Mouse (Mus musculus) bone marrow macrophage, adult 2 months (primary cell): ENCODE data around the gene Prickle3.

Source experiments
- CTCF ChIP-seq: IDR thresholded peaks from 2 replicates; pipeline ENCODE4 v1.5.1; 2012; ENCODE audit warnings: low read depth, mild to moderate bottlenecking, low read length, moderate library complexity
- POLR2A ChIP-seq: IDR thresholded peaks from 2 replicates; pipeline ENCODE4 v1.6.1; 2012; ENCODE audit warnings: mild to moderate bottlenecking, low read depth, low read length, borderline replicate concordance

- TF ChIP-seq CTCF (no peak), POLR2A (no peak)
Measured at GRCm38 (mm10) chrX:7672739-7673138, 15.7 kb downstream of the Prickle3 start.
